Comparison of ENCODE assay signal across 13 mouse cellular contexts in genomic region chr12:116827748-116828147, GRCm38 (mm10).
DNase-seq lines count a peak whose midpoint lies in the region; ATAC-seq and TF ChIP-seq lines count a peak whose summit lies in the region.
"Had no signal": no experiment of that assay in that cellular context is flagged by ENCODE, and none has a peak within 500 bp of the region (broad histone marks: within the 10 kb centered on the region; RNA-seq: fewer than 3 reads in every experiment).

No protein-coding gene starts in this region.

- H3K9me3 ChIP-seq in forebrain, embryonic 10.5 days = no peaks in the 10 kb centered on the region
- H3K9me3 ChIP-seq in forebrain, embryonic 11.5 days (ENCODE audit: control insufficient read depth, low read length) = no peaks in the 10 kb centered on the region
- H3K9me3 ChIP-seq in kidney, embryonic 14.5 days (ENCODE audit: control insufficient read depth, low read length) = no peaks in the 10 kb centered on the region
- H3K9me3 ChIP-seq in ES-Bruce4 (replicated peaks; ENCODE audit: control insufficient read depth, insufficient read depth, low read length, poor library complexity, severe bottlenecking) = no peaks in the 10 kb centered on the region; the same call in 1 of the 2 replicates
- no peaks in the 10 kb centered on the region for H3K9me3 ChIP-seq in kidney, postnatal 0 days (replicated peaks; ENCODE audit: low read length)
- H3K9me3 ChIP-seq: heart, embryonic 15.5 days had no signal

- 42% methylated on average over 7 of the region's 7 CpGs for WGBS in forebrain, embryonic 10.5 days
- 43% methylated on average over 7 of the region's 7 CpGs for WGBS in forebrain, embryonic 11.5 days
- 59% methylated on average over 7 of the region's 7 CpGs for WGBS in kidney, embryonic 14.5 days
- WGBS in kidney, postnatal 0 days = 56% methylated on average over 7 of the region's 7 CpGs

- no peaks in the 10 kb centered on the region for H3K36me3 ChIP-seq in forebrain, embryonic 10.5 days (replicated peaks)
- H3K36me3 ChIP-seq in forebrain, embryonic 11.5 days (ENCODE audit: control insufficient read depth, insufficient read depth, low read length) = no peaks in the 10 kb centered on the region
- no peaks in the 10 kb centered on the region for H3K36me3 ChIP-seq in kidney, embryonic 14.5 days (ENCODE audit: control insufficient read depth, insufficient read depth, low read length)
- no peaks in the 10 kb centered on the region for H3K36me3 ChIP-seq in ES-Bruce4 (ENCODE audit: control insufficient read depth, insufficient read depth, low read length, poor library complexity, severe bottlenecking)
- H3K36me3 ChIP-seq in kidney, postnatal 0 days (ENCODE audit: insufficient read depth, low read length) = no peaks in the 10 kb centered on the region
- H3K36me3 ChIP-seq: heart, embryonic 15.5 days had no signal

- TF ChIP-seq EP300 in ES-Bruce4 (IDR thresholded peaks at IDR 0.05; ENCODE audit: insufficient read depth, low read depth, low read length) = no peak

- H3K4me2 ChIP-seq in forebrain, embryonic 11.5 days (ENCODE audit: low read depth, low read length, severe bottlenecking) = no peak overlapping the region
- H3K4me2 ChIP-seq in kidney, embryonic 14.5 days (replicated peaks; ENCODE audit: low read depth, low read length) = no peak overlapping the region
- no peak overlapping the region for H3K4me2 ChIP-seq in kidney, postnatal 0 days (ENCODE audit: low read length)
- H3K4me2 ChIP-seq: heart, embryonic 15.5 days; lung, embryonic 14.5 days had no signal

- peak; percentile 30 for DNase-seq in forebrain, embryonic 10.5 days (ENCODE audit: extremely low spot score, low spot score)
- no peak for DNase-seq in forebrain, embryonic 11.5 days (ENCODE audit: low spot score)
- DNase-seq in kidney, adult 9 months = peak; percentile 41
- no peak for DNase-seq in kidney, postnatal 0 days (ENCODE audit: low spot score)
- DNase-seq in adrenal gland, adult (ENCODE audit: inconsistent age in 2 of 2, low spot score in 1 of 2) = no peak
- DNase-seq in cerebellum, adult 11 months = no peak
- DNase-seq: adrenal gland, postnatal 36 days; layer of hippocampus, adult 9-11 months; lung, embryonic 14.5 days; spleen, adult 18-20 months had no signal

- H3K27me3 ChIP-seq in forebrain, embryonic 10.5 days (ENCODE audit: poor library complexity, severe bottlenecking) = no peaks in the 10 kb centered on the region
- no peaks in the 10 kb centered on the region for H3K27me3 ChIP-seq in forebrain, embryonic 11.5 days (ENCODE audit: control insufficient read depth, insufficient read depth, low read length)
- no peaks in the 10 kb centered on the region for H3K27me3 ChIP-seq in kidney, embryonic 14.5 days (ENCODE audit: control insufficient read depth, insufficient read depth, low read length)
- H3K27me3 ChIP-seq in ES-Bruce4 (ENCODE audit: control insufficient read depth, insufficient read depth, low read length, poor library complexity, severe bottlenecking) = no peaks in the 10 kb centered on the region
- H3K27me3 ChIP-seq in kidney, postnatal 0 days (ENCODE audit: insufficient read depth, low read length) = no peaks in the 10 kb centered on the region
- H3K27me3 ChIP-seq: heart, embryonic 15.5 days had no signal

- ATAC-seq in forebrain, embryonic 11.5 days (replicated peaks; ENCODE audit: low FRiP score) = no peak
- ATAC-seq in kidney, embryonic 14.5 days (ENCODE audit: low FRiP score, low TSS enrichment) = no peak
- no peak for ATAC-seq in kidney, postnatal 0 days (replicated peaks; ENCODE audit: low FRiP score, low read depth)

- H3K27ac ChIP-seq in forebrain, embryonic 10.5 days = no peak overlapping the region
- H3K27ac ChIP-seq in forebrain, embryonic 11.5 days (ENCODE audit: low read depth, low read length) = no peak overlapping the region
- no peak overlapping the region for H3K27ac ChIP-seq in kidney, embryonic 14.5 days (ENCODE audit: low read depth, low read length)
- no peak overlapping the region for H3K27ac ChIP-seq in ES-Bruce4 (ENCODE audit: insufficient read depth, low read length)
- no peak overlapping the region for H3K27ac ChIP-seq in kidney, postnatal 0 days
- H3K27ac ChIP-seq: heart, embryonic 15.5 days had no signal

- no peak overlapping the region for H3K4me3 ChIP-seq in forebrain, embryonic 10.5 days
- H3K4me3 ChIP-seq in forebrain, embryonic 11.5 days (ENCODE audit: low read depth, low read length) = no peak overlapping the region
- no peak overlapping the region for H3K4me3 ChIP-seq in kidney, embryonic 14.5 days (ENCODE audit: low read length)
- H3K4me3 ChIP-seq in ES-Bruce4 (ENCODE audit: low read depth, low read length) = no peak overlapping the region
- H3K4me3 ChIP-seq in kidney, postnatal 0 days (replicated peaks; ENCODE audit: low read depth, low read length) = no peak overlapping the region
- H3K4me3 ChIP-seq: heart, embryonic 15.5 days had no signal

- no peak for TF ChIP-seq POLR2A in ES-Bruce4 (IDR thresholded peaks at IDR 0.05; ENCODE audit: insufficient read depth, low read length)

- peak; percentile 55 for TF ChIP-seq CTCF in ES-Bruce4 (IDR thresholded peaks at IDR 0.05; ENCODE audit: low read depth, low read length)
- TF ChIP-seq CTCF in kidney, postnatal 0 days (IDR thresholded peaks at IDR 0.05; ENCODE audit: low read depth) = peak; percentile 42; the same call in 1 of the 2 replicates

- H3K9ac ChIP-seq in forebrain, embryonic 11.5 days (ENCODE audit: low read length) = no peak overlapping the region
- H3K9ac ChIP-seq in kidney, embryonic 14.5 days (ENCODE audit: low read depth, low read length) = no peak overlapping the region
- H3K9ac ChIP-seq in ES-Bruce4 (ENCODE audit: low read depth, poor library complexity, severe bottlenecking) = no peak overlapping the region
- no peak overlapping the region for H3K9ac ChIP-seq in kidney, postnatal 0 days (ENCODE audit: low read depth, low read length)
- H3K9ac ChIP-seq: heart, embryonic 15.5 days; lung, embryonic 14.5 days had no signal

- no peaks in the 10 kb centered on the region for H3K4me1 ChIP-seq in forebrain, embryonic 10.5 days
- no peaks in the 10 kb centered on the region for H3K4me1 ChIP-seq in forebrain, embryonic 11.5 days (replicated peaks; ENCODE audit: control insufficient read depth, insufficient read depth, low read length)
- no peaks in the 10 kb centered on the region for H3K4me1 ChIP-seq in kidney, embryonic 14.5 days (ENCODE audit: control insufficient read depth, insufficient read depth, low read length)
- no peaks in the 10 kb centered on the region for H3K4me1 ChIP-seq in ES-Bruce4 (ENCODE audit: control insufficient read depth, insufficient read depth, low read length)
- H3K4me1 ChIP-seq in kidney, postnatal 0 days (replicated peaks; ENCODE audit: insufficient read depth, low read length) = no peaks in the 10 kb centered on the region
- H3K4me1 ChIP-seq: heart, embryonic 15.5 days had no signal

Comparison
In these comparisons a context has a peak if more than half of its experiments do, and no peak if none do; other contexts are left out.
1. DNase-seq: peak in forebrain, embryonic 10.5 days (single experiment) and kidney, adult 9 months (single experiment); none in forebrain, embryonic 11.5 days (single experiment), kidney, postnatal 0 days (single experiment), adrenal gland, adult (0 of 2) and cerebellum, adult 11 months (single experiment).